Mouse (Mus musculus) spleen, adult 2 months (tissue): ENCODE results near the gene Gpr3.

Experiments used
- CTCF ChIP-seq: fragments of 200-500 bp; IDR thresholded peaks from 2 replicates; pipeline ENCODE4 v1.5.1; 2011; ENCODE audit warnings: mild to moderate bottlenecking, inconsistent platforms; ENCODE audit not compliant: insufficient read depth, insufficient read length, insufficient replicate concordance; ENCODE audit errors: extremely low read depth
- POLR2A ChIP-seq: fragments of 200-500 bp; IDR thresholded peaks from 2 replicates; pipeline ENCODE4 v1.6.1; 2011; ENCODE audit warnings: low read depth, low read length, inconsistent platforms

DNA sequence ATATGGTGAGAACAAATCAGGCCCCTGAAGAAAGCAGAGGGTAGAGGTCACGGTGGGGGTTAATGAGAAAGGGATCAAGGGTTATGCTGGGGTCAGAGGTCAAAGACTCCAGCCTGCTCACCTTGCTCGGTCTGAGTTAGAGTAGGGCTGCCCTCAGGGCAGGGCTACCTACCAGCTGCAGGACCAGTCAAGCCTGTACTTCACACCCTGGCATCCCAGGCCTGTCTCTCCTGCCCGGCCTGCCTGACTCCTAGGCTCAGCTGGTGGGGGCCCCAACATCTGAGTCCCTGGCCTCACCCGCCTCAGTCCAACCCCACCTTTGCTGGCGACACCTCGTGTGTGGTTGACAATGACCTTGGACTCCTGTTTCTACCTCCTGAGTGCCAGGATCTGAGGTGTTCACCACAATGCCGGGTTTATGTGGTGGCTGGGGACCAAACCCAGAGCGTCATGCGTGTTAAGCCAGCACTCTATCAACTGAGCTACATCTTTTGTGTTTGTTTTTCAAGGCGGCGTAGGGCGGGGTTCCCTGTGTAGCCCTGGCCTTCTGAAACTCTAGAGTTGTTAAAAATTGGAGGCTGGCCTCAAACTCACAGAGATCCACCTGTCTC lies 45.6 kb upstream of the Gpr3 start:
- TF ChIP-seq CTCF (no peak), POLR2A (no peak)
